Mouse (Mus musculus): Measurements from ENCODE around the gene Tmem25.

- TF ChIP-seq CTCF (IDR thresholded peaks at IDR 0.05; ENCODE audit: low read depth, low read length) (no peak), GATA1 (IDR thresholded peaks at IDR 0.05; ENCODE audit: borderline replicate concordance, low read length) (no peak), TAL1 (conservative IDR thresholded peaks at IDR 0.05; ENCODE audit: low read depth, low read length) (no peak), POLR2AphosphoS5 (IDR thresholded peaks at IDR 0.05; ENCODE audit: insufficient replicate concordance, low read depth, low read length) (no peak)
Measured at GRCm38 (mm10) chr9:44807141-44807540, 8.0 kb upstream of the Tmem25 start.

All from G1E (cell line).